Mouse (Mus musculus): ENCODE results near the gene Dnajb13.

Gene Dnajb13

GRCm38 (mm10) chr7:100514573-100514972 is at the start of gene Dnajb13:
Dnajb13 (minus strand) TSS chr7:100514960.
- ChIA-PET CTCF (interaction anchor here in 1 of 4 experiments (0.6 kb wide), 1 partner anchor 378 kb away, joined by 3 read pairs; no protein-coding TSS in a partner anchor), POLR2A (interaction anchor here (0.6 to 47.4 kb wide), 7 partner anchors 12 to 147 kb away, joined by 3 to 704 read pairs (median 4); partner anchors contain the start of genes Plekhb1 (in 1 of the 4) and Ucp2 (in 1 of the 4))

GRCm38 (mm10) chr7:100561861-100562587 is 47.3 kb upstream of the Dnajb13 start:
- CTCF ChIA-PET, result interaction anchor here in 3 of 4 experiments (0.8 to 1.1 kb wide), 4 partner anchors 32 to 123 kb away, joined by 3 to 4 read pairs (median 3); no protein-coding TSS in a partner anchor
- POLR2A ChIA-PET, result interaction anchor here in 3 of 4 experiments (0.7 to 1.3 kb wide), 5 partner anchors 16 to 156 kb away, joined by 3 to 4 read pairs (median 3); no protein-coding TSS in a partner anchor

- CTCF ChIA-PET, result no interaction called here
- POLR2A ChIA-PET, result interaction anchor here in 1 of 4 experiments (0.7 kb wide), 1 partner anchor 344 kb away, joined by 3 read pairs; no protein-coding TSS in a partner anchor
Observed at GRCm38 (mm10) chr7:100559331-100559730, 44.6 kb upstream of the Dnajb13 start.

- ChIA-PET CTCF (interaction anchor here in 1 of 4 experiments (1.6 kb wide), 1 partner anchor 36 kb away, joined by 4 read pairs; no protein-coding TSS in a partner anchor), POLR2A (interaction anchor here in 2 of 4 experiments (0.6 to 1.0 kb wide), 4 partner anchors 21 to 172 kb away, joined by 3 to 6 read pairs (median 4); partner anchors contain the start of genes Coa4 (in 1 of the 2) and Fam168a (in 1 of the 2))
Observed at GRCm38 (mm10) chr7:100557241-100557640, 42.5 kb upstream of the Dnajb13 start.

GRCm38 (mm10) chr7:100555431-100555951 is 40.7 kb upstream of the Dnajb13 start:
- ChIA-PET POLR2A (interaction anchor here (0.6 to 2.7 kb wide), 30 partner anchors 8 to 1920 kb away, joined by 3 to 14 read pairs (median 4); partner anchors contain the start of genes Coa4 (in 3 of the 4), Mrpl48 (in 3 of the 4), Rab6a (in 3 of the 4) and Ucp2 (in 1 of the 4)), CTCF (interaction anchor here in 3 of 4 experiments (0.6 to 2.2 kb wide), 8 partner anchors 14 to 542 kb away, joined by 3 to 8 read pairs (median 3); no protein-coding TSS in a partner anchor)

- CTCF ChIA-PET, result interaction anchor here in 3 of 4 experiments (0.6 to 2.2 kb wide), 7 partner anchors 25 to 542 kb away, joined by 3 to 8 read pairs (median 3); no protein-coding TSS in a partner anchor
- POLR2A ChIA-PET, result interaction anchor here (0.6 to 2.7 kb wide), 25 partner anchors 8 to 1920 kb away, joined by 3 to 14 read pairs (median 5); partner anchors contain the start of genes Coa4 (in 3 of the 4), Mrpl48 (in 2 of the 4), Rab6a (in 2 of the 4) and Ucp2 (in 1 of the 4)
Observed at GRCm38 (mm10) chr7:100554939-100555338, 40.2 kb upstream of the Dnajb13 start.

GRCm38 (mm10) chr7:100550338-100551007 is 35.7 kb upstream of the Dnajb13 start:
- CTCF ChIA-PET, result interaction anchor here in 3 of 4 experiments (0.6 to 1.2 kb wide), 3 partner anchors 16 to 1271 kb away, joined by 3 to 5 read pairs (median 3); no protein-coding TSS in a partner anchor
- POLR2A ChIA-PET, result interaction anchor here in 2 of 4 experiments (0.6 to 1.4 kb wide), 5 partner anchors 12 to 68 kb away, joined by 3 to 6 read pairs (median 4); partner anchors contain the start of gene Coa4 (in 1 of the 2)

GRCm38 (mm10) chr7:100549796-100550195 is 35.0 kb upstream of the Dnajb13 start:
- CTCF ChIA-PET, result interaction anchor here in 3 of 4 experiments (0.6 to 1.2 kb wide), 4 partner anchors 15 to 1271 kb away, joined by 3 to 5 read pairs (median 3); no protein-coding TSS in a partner anchor
- POLR2A ChIA-PET, result interaction anchor here in 1 of 4 experiments (0.6 to 1.1 kb wide), 2 partner anchors 11 to 13 kb away, joined by 3 to 6 read pairs; partner anchors contain the start of gene Coa4

- ChIA-PET CTCF (interaction anchor here in 2 of 4 experiments (0.6 to 1.0 kb wide), 2 partner anchors 22 to 26 kb away, joined by 3 to 5 read pairs; no protein-coding TSS in a partner anchor), POLR2A (interaction anchor here in 3 of 4 experiments (0.7 to 1.1 kb wide), 4 partner anchors 8 to 52 kb away, joined by 3 to 4 read pairs (median 3); partner anchors contain the start of gene Coa4 (in 1 of the 3))
Observed at GRCm38 (mm10) chr7:100547631-100548030, 32.9 kb upstream of the Dnajb13 start.

GRCm38 (mm10) chr7:100544437-100544836 is 29.7 kb upstream of the Dnajb13 start:
- ChIA-PET POLR2A (interaction anchor here in 2 of 4 experiments (0.6 to 47.4 kb wide), 9 partner anchors 9 to 520 kb away, joined by 3 to 704 read pairs (median 3); partner anchors contain the start of genes Dnajb13 (in 1 of the 2) and Ucp2 (in 1 of the 2)), CTCF (no interaction called here)

GRCm38 (mm10) chr7:100539516-100539915 is 24.8 kb upstream of the Dnajb13 start:
- POLR2A ChIA-PET, result interaction anchor here in 3 of 4 experiments (1.2 to 47.4 kb wide), 7 partner anchors 11 to 68 kb away, joined by 3 to 704 read pairs (median 4); partner anchors contain the start of genes Rab6a (in 1 of the 3) and Ucp2 (in 1 of the 3)

GRCm38 (mm10) chr7:100537519-100537902 is 22.8 kb upstream of the Dnajb13 start:
- POLR2A ChIA-PET, result interaction anchor here in 2 of 4 experiments (0.7 to 47.4 kb wide), 9 partner anchors 16 to 134 kb away, joined by 3 to 704 read pairs (median 6); partner anchors contain the start of gene Ucp2 (in 1 of the 2)
- CTCF ChIA-PET, result interaction anchor here in 1 of 4 experiments (2.1 kb wide), 1 partner anchor 17 kb away, joined by 8 read pairs; no protein-coding TSS in a partner anchor

More at GRCm38 (mm10) chr7:100539516-100539915, 24.8 kb upstream of the Dnajb13 start:
- CTCF ChIA-PET, result interaction anchor here in 2 of 4 experiments (2.0 to 2.1 kb wide), 2 partner anchors 19 kb away, joined by 5 to 8 read pairs; no protein-coding TSS in a partner anchor

- CTCF ChIA-PET, result interaction anchor here (0.5 to 2.1 kb wide), 6 partner anchors 16 to 194 kb away, joined by 3 to 10 read pairs (median 5); no protein-coding TSS in a partner anchor
- POLR2A ChIA-PET, result interaction anchor here in 3 of 4 experiments (0.5 to 47.4 kb wide), 55 partner anchors 9 to 765 kb away, joined by 3 to 704 read pairs (median 4); partner anchors contain the start of genes Fam168a (in 3 of the 3), Ucp2 (in 2 of the 3), Atg16l2 (in 1 of the 3) and C2cd3 (in 1 of the 3)
Observed at GRCm38 (mm10) chr7:100536804-100537518, 22.2 kb upstream of the Dnajb13 start, which contains the start of gene Coa4. Coa4 (plus strand) TSS chr7:100537071.

- ChIA-PET CTCF (interaction anchor here (0.7 to 2.0 kb wide), 4 partner anchors 15 to 30 kb away, joined by 3 to 10 read pairs (median 6); no protein-coding TSS in a partner anchor), POLR2A (interaction anchor here in 3 of 4 experiments (0.5 to 47.4 kb wide), 47 partner anchors 9 to 767 kb away, joined by 3 to 704 read pairs (median 4); partner anchors contain the start of genes Fam168a (in 3 of the 3), Ucp2 (in 2 of the 3), Atg16l2 (in 1 of the 3) and Mrpl48 (in 1 of the 3))
Observed at GRCm38 (mm10) chr7:100535831-100536230, 21.1 kb upstream of the Dnajb13 start.

- POLR2A ChIA-PET, result interaction anchor here in 2 of 4 experiments (0.7 to 47.4 kb wide), 12 partner anchors 8 to 329 kb away, joined by 3 to 704 read pairs (median 4); partner anchors contain the start of genes Ucp2 (in 2 of the 2) and Relt (in 1 of the 2)
- CTCF ChIA-PET, result interaction anchor here in 2 of 4 experiments (0.7 to 1.3 kb wide), 3 partner anchors 10 to 848 kb away, joined by 4 to 6 read pairs (median 5); no protein-coding TSS in a partner anchor
Observed at GRCm38 (mm10) chr7:100534216-100534615, 19.5 kb upstream of the Dnajb13 start.
